Mouse (Mus musculus): Measurements from ENCODE around the gene Sgcd. TPM values are rescaled to one million over a fixed set of nuclear protein-coding genes. Genes with fewer than 3 reads are reported as not detected.
"Not testable (repeated sequence)": the region's sequence is repeated elsewhere in the genome, so short reads cannot be mapped to it uniquely, and the experiment has no call there.

The Sgcd gene
- total RNA-seq, 1 experiment = 1.0 TPM

DNA sequence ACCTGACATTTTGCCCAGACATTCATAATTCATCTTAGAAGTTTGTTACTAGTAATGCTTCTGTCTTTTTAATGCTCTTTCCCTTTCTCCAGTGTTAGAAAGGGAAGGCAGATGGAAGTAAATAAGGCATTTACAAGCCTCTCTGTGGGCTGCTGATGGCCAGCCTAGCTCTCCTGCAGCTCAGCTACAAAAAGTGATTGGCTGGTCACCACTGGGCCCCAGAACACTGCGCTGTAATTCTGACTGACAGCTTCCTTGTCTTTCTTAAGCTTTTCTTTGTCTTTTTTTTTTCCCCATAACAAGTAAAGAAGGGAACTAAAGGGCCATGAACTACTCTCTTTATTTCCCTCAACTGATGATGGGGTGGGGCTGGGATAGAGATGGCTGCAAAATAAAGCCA lies 463.9 kb downstream of the Sgcd start:
- no peaks in the 10 kb centered on the region for H3K9me3 ChIP-seq (ENCODE audit: control insufficient read depth, insufficient read depth, low read depth, low read length)
- no peaks in the 10 kb centered on the region for H3K36me3 ChIP-seq (ENCODE audit: control insufficient read depth, insufficient read depth, low read length, poor library complexity, severe bottlenecking)
- no peaks in the 10 kb centered on the region for H3K4me1 ChIP-seq (ENCODE audit: control insufficient read depth in 2 of 2, insufficient read depth in 2 of 2, low read length in 2 of 2, poor library complexity in 1 of 2)
- in situ Hi-C loops (cut with MboI; ENCODE audit: low sequenced_read_pairs in 2 of 2, unreplicated experiment in 2 of 2) = no loop called here
- H3K4me3 ChIP-seq (ENCODE audit: insufficient read depth in 1 of 2, low read depth in 1 of 2, low read length in 2 of 2, poor library complexity in 1 of 2, severe bottlenecking in 1 of 2) = no peak overlapping the region
- H3K9ac ChIP-seq (ENCODE audit: insufficient read depth, low read depth, low read length, poor library complexity, severe bottlenecking) = no peak overlapping the region
- no peak overlapping the region for H3K27ac ChIP-seq (ENCODE audit: insufficient read depth, low read depth, low read length, poor library complexity, severe bottlenecking)
- DNase-seq (ENCODE audit: low read depth, low spot score) = no peak
- TF ChIP-seq ZC3H11A (IDR thresholded peaks at IDR 0.05; ENCODE audit: borderline replicate concordance, low read depth, low read length) (no peak), ZNF384 (IDR thresholded peaks at IDR 0.05; ENCODE audit: low read depth, low read length) (no peak), HCFC1 (IDR thresholded peaks at IDR 0.05; ENCODE audit: borderline replicate concordance, insufficient read depth, low read length) (no peak), CHD2 (IDR thresholded peaks at IDR 0.05; ENCODE audit: low read depth, low read length) (no peak), MAFK (IDR thresholded peaks at IDR 0.05; ENCODE audit: insufficient read depth, low read depth, low read length) (no peak)

DNA sequence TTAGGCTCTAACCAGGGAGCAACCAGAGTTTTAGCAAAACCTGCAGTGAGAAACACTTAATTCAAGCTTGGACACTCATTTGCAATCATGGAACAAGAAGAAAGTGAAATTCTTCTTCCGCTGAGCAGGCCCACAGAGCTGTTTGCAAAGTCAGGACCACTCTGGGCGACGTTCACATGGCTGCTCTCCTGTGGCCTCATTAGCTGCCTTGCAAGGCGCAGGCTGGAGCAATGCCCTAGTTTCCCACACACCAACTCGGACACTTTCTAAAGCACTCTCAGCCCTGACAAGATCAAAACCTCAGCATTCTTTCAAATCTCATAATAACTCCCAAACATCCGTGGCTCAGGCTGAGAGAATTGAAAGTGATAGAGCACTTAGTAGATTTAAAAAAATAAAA lies 480.7 kb downstream of the Sgcd start:
- no peaks in the 10 kb centered on the region for H3K4me1 ChIP-seq (ENCODE audit: control insufficient read depth in 2 of 2, insufficient read depth in 2 of 2, low read length in 2 of 2, poor library complexity in 1 of 2)
- no peak overlapping the region for H3K9ac ChIP-seq (ENCODE audit: insufficient read depth, low read depth, low read length, poor library complexity, severe bottlenecking)
- H3K27ac ChIP-seq (ENCODE audit: insufficient read depth, low read depth, low read length, poor library complexity, severe bottlenecking) = no peak overlapping the region
- no peak for DNase-seq (ENCODE audit: low read depth, low spot score)
- no peaks in the 10 kb centered on the region for H3K9me3 ChIP-seq (ENCODE audit: control insufficient read depth, insufficient read depth, low read depth, low read length)
- no peaks in the 10 kb centered on the region for H3K36me3 ChIP-seq (ENCODE audit: control insufficient read depth, insufficient read depth, low read length, poor library complexity, severe bottlenecking)
- no peak overlapping the region for H3K4me3 ChIP-seq (ENCODE audit: insufficient read depth in 1 of 2, low read depth in 1 of 2, low read length in 2 of 2, poor library complexity in 1 of 2, severe bottlenecking in 1 of 2)
- in situ Hi-C loops (cut with MboI; ENCODE audit: low sequenced_read_pairs in 2 of 2, unreplicated experiment in 2 of 2) = no loop called here
- TF ChIP-seq CHD2 (IDR thresholded peaks at IDR 0.05; ENCODE audit: low read depth, low read length) (no peak), ZC3H11A (IDR thresholded peaks at IDR 0.05; ENCODE audit: borderline replicate concordance, low read depth, low read length) (no peak), MAFK (IDR thresholded peaks at IDR 0.05; ENCODE audit: insufficient read depth, low read depth, low read length) (no peak), HCFC1 (IDR thresholded peaks at IDR 0.05; ENCODE audit: borderline replicate concordance, insufficient read depth, low read length) (no peak), ZNF384 (IDR thresholded peaks at IDR 0.05; ENCODE audit: low read depth, low read length) (no peak)

DNA sequence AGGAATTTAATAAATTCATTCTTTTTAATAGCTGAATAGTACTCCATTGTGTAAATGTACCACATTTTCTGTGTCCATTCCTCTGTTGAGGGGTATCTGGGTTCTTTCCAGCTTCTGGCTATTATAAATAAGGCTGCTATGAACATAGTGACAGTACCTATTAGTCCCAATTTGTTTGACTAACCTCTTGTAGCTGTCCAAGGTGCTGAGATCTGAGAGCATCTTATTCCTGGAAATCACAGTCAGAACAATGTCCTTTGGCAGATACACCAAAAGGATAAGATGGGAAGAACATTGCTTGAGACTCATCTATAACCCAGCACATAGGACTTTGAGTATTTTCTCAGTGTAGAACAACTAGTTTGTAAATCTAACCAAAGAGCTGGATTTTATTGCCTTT lies 485.5 kb downstream of the Sgcd start:
- H3K9ac ChIP-seq (ENCODE audit: insufficient read depth, low read depth, low read length, poor library complexity, severe bottlenecking); H3K4me1 ChIP-seq (ENCODE audit: control insufficient read depth in 2 of 2, insufficient read depth in 2 of 2, low read length in 2 of 2, poor library complexity in 1 of 2); H3K4me3 ChIP-seq (ENCODE audit: insufficient read depth in 1 of 2, low read depth in 1 of 2, low read length in 2 of 2, poor library complexity in 1 of 2, severe bottlenecking in 1 of 2); in situ Hi-C loops (cut with MboI; ENCODE audit: low sequenced_read_pairs in 2 of 2, unreplicated experiment in 2 of 2); H3K27ac ChIP-seq (ENCODE audit: insufficient read depth, low read depth, low read length, poor library complexity, severe bottlenecking); H3K9me3 ChIP-seq (ENCODE audit: control insufficient read depth, insufficient read depth, low read depth, low read length); H3K36me3 ChIP-seq (ENCODE audit: control insufficient read depth, insufficient read depth, low read length, poor library complexity, severe bottlenecking): not testable (repeated sequence)
- peak; percentile 40 for DNase-seq (ENCODE audit: low read depth, low spot score)

GRCm38 (mm10) chr11:47473493-47474230 lies 515.1 kb downstream of the Sgcd start:
- TF ChIP-seq ZC3H11A (IDR thresholded peaks at IDR 0.05; ENCODE audit: borderline replicate concordance, low read depth, low read length) (no peak), ZNF384 (IDR thresholded peaks at IDR 0.05; ENCODE audit: low read depth, low read length) (no peak), MAFK (IDR thresholded peaks at IDR 0.05; ENCODE audit: insufficient read depth, low read depth, low read length) (no peak), CHD2 (IDR thresholded peaks at IDR 0.05; ENCODE audit: low read depth, low read length) (no peak), HCFC1 (IDR thresholded peaks at IDR 0.05; ENCODE audit: borderline replicate concordance, insufficient read depth, low read length) (no peak)
- no peaks in the 10 kb centered on the region for H3K9me3 ChIP-seq (ENCODE audit: control insufficient read depth, insufficient read depth, low read depth, low read length)
- DNase-seq (ENCODE audit: low read depth, low spot score) = no peak
- no peak overlapping the region for H3K4me3 ChIP-seq (ENCODE audit: insufficient read depth in 1 of 2, low read depth in 1 of 2, low read length in 2 of 2, poor library complexity in 1 of 2, severe bottlenecking in 1 of 2)
- H3K9ac ChIP-seq (ENCODE audit: insufficient read depth, low read depth, low read length, poor library complexity, severe bottlenecking) = no peak overlapping the region
- H3K27ac ChIP-seq (ENCODE audit: insufficient read depth, low read depth, low read length, poor library complexity, severe bottlenecking) = no peak overlapping the region
- no peaks in the 10 kb centered on the region for H3K36me3 ChIP-seq (ENCODE audit: control insufficient read depth, insufficient read depth, low read length, poor library complexity, severe bottlenecking)
- no peaks in the 10 kb centered on the region for H3K4me1 ChIP-seq (ENCODE audit: control insufficient read depth in 2 of 2, insufficient read depth in 2 of 2, low read length in 2 of 2, poor library complexity in 1 of 2)
- in situ Hi-C loops (cut with MboI; ENCODE audit: low sequenced_read_pairs in 2 of 2, unreplicated experiment in 2 of 2) = no loop called here

GRCm38 (mm10) chr11:47460700-47461099 lies 528.1 kb downstream of the Sgcd start:
- H3K4me1 ChIP-seq (ENCODE audit: control insufficient read depth in 2 of 2, insufficient read depth in 2 of 2, low read length in 2 of 2, poor library complexity in 1 of 2); H3K36me3 ChIP-seq (ENCODE audit: control insufficient read depth, insufficient read depth, low read length, poor library complexity, severe bottlenecking); H3K4me3 ChIP-seq (ENCODE audit: insufficient read depth in 1 of 2, low read depth in 1 of 2, low read length in 2 of 2, poor library complexity in 1 of 2, severe bottlenecking in 1 of 2); H3K9ac ChIP-seq (ENCODE audit: insufficient read depth, low read depth, low read length, poor library complexity, severe bottlenecking); H3K27ac ChIP-seq (ENCODE audit: insufficient read depth, low read depth, low read length, poor library complexity, severe bottlenecking); in situ Hi-C loops (cut with MboI; ENCODE audit: low sequenced_read_pairs in 2 of 2, unreplicated experiment in 2 of 2); DNase-seq (ENCODE audit: low read depth, low spot score); H3K9me3 ChIP-seq (ENCODE audit: control insufficient read depth, insufficient read depth, low read depth, low read length): not testable (repeated sequence)
